Mouse (Mus musculus): ENCODE measurements around the gene Magea10. TPM values are rescaled to one million over a fixed set of nuclear protein-coding genes. Genes with fewer than 3 reads are reported as not detected.

Gene Magea10
- not detected in 2 replicates for polyA plus RNA-seq (2012; rRNA removed)

GRCm38 (mm10) chrX:72386758-72387157 is at the start of gene Magea10:
Gene Magea10 (minus strand): TSS chrX:72386858.
- DNase-seq (ENCODE audit: low read depth) = no peak
- no peak for TF ChIP-seq POLR2A (IDR thresholded peaks at IDR 0.05; ENCODE audit: borderline replicate concordance, extremely low read depth, insufficient read depth, insufficient read length, poor library complexity, severe bottlenecking)
- no peak for TF ChIP-seq CTCF (IDR thresholded peaks at IDR 0.05; ENCODE audit: borderline replicate concordance, extremely low read depth, insufficient read depth, insufficient read length)

DNA sequence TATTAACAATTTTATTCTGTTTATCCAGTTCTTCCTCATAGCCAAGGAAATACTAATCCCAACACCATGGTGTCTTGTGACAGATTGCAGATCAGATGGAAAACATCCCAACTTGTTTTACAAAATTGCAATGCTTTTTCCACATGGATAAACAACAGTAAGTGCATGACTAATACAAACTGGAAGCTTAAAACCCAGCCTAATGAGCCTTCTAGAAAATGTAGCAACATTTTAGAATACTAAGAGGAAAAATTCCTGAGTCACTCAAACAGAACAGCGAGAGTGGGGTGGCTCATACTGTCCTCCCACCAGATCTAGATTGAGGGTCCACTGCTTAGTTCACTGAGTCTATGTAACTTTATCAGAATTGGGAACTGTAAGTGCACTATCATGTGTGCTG is 4.7 kb downstream of the Magea10 start:
- TF ChIP-seq CTCF (IDR thresholded peaks at IDR 0.05; ENCODE audit: borderline replicate concordance, extremely low read depth, insufficient read depth, insufficient read length) (no peak), POLR2A (IDR thresholded peaks at IDR 0.05; ENCODE audit: borderline replicate concordance, extremely low read depth, insufficient read depth, insufficient read length, poor library complexity, severe bottlenecking) (no peak)
- DNase-seq (ENCODE audit: low read depth) = no peak

Other genes with a start within 250 kb of the Magea10 start
- not detected in 2 replicates for gene Magea4, start 164.8 kb downstream of the Magea10 start, polyA plus RNA-seq (2012; rRNA removed)
- 2.7 and 3.0 TPM in 2 replicates for gene Gabre, start 112.1 kb downstream of the Magea10 start, polyA plus RNA-seq (2012; rRNA removed)